Mouse (Mus musculus): ENCODE data around the gene Mov10l1. TPM values are rescaled to one million over a fixed set of nuclear protein-coding genes. Genes with fewer than 3 reads are reported as not detected.
A peak's percentile ranks its signal among the peaks of the same experiment; 100 is the strongest.

Mov10l1 gene
- total and polyA plus RNA-seq, 2 experiments from 2014 or later = 0.22 TPM; not detected in 1

DNA sequence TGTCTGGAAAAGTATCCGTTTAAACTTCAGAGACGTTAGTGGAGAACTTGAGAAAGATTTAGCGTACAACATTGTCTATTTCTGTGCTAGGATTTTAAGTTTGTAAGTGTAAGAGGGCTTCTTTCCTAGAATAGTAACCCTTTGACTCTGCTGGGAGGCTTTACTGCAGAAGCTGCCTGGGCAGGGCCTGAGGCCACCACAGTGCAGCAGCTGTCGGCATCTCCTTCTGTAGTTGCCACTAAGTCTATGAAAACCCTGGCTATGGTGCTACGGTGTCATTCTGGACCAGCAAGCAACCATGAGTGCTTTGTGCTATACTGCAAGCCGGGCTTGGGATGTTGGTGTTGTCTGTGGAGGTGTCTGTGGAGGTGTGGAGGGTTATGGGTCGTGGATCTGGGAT, 37.8 kb downstream of the Mov10l1 start:
- H3K4me1 ChIP-seq (ENCODE audit: insufficient read depth, low read length) = no peaks in the 10 kb centered on the region
- H3K9ac ChIP-seq (replicated peaks; ENCODE audit: low read length, poor library complexity, severe bottlenecking) = no peak overlapping the region
- TF ChIP-seq CTCF (IDR thresholded peaks at IDR 0.05) = no peak
- no peaks in the 10 kb centered on the region for H3K36me3 ChIP-seq (ENCODE audit: insufficient read depth, low read length)
- H3K4me3 ChIP-seq (ENCODE audit: low read depth, low read length) = no peak overlapping the region
- WGBS = 88% methylated on average over 7 of the region's 7 CpGs
- no peaks in the 10 kb centered on the region for H3K9me3 ChIP-seq (ENCODE audit: low read length)
- H3K27ac ChIP-seq (ENCODE audit: low read depth, low read length) = no peak overlapping the region
- ATAC-seq (ENCODE audit: low FRiP score) (no peak), DNase-seq (ENCODE audit: low spot score) (no peak)
- H3K4me2 ChIP-seq (ENCODE audit: low read depth, low read length, poor library complexity, severe bottlenecking) = no peak overlapping the region
- H3K27me3 ChIP-seq (ENCODE audit: insufficient read depth, low read length) = no peaks in the 10 kb centered on the region

DNA sequence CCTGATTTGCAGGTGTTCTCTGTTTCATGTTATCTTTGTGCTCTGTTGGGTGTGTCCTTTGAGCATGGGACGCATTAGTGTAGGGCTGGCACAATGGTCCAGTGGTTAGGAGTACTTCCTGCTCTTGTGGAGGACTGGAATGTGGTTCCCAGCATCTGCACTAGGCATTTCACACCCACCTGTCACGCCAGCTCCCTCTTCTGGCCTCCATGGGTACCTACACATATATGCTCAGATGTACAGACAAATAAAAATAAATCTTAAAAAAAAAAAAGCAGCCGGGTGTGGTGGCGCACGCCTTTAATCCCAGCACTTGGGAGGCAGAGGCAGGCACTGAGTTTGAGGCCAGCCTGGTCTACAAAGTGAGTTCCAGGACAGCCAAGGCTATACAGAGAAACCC, 61.7 kb downstream of the Mov10l1 start:
- WGBS = 74% methylated on average over 5 of the region's 5 CpGs
- 0 out of 2 replicates have a peak, but pooled peaks have one; percentile 4 for TF ChIP-seq CTCF (IDR thresholded peaks at IDR 0.05)
- Histone ChIP-seq H3K4me2 (ENCODE audit: low read depth, low read length, poor library complexity, severe bottlenecking) (no peak overlapping the region), H3K4me3 (ENCODE audit: low read depth, low read length) (no peak overlapping the region), H3K9ac (replicated peaks; ENCODE audit: low read length, poor library complexity, severe bottlenecking) (no peak overlapping the region), H3K36me3 (ENCODE audit: insufficient read depth, low read length) (no peaks in the 10 kb centered on the region), H3K27me3 (ENCODE audit: insufficient read depth, low read length) (no peaks in the 10 kb centered on the region), H3K9me3 (ENCODE audit: low read length) (no peaks in the 10 kb centered on the region), H3K4me1 (ENCODE audit: insufficient read depth, low read length) (no peaks in the 10 kb centered on the region), H3K27ac (ENCODE audit: low read depth, low read length) (no peak overlapping the region)
- ATAC-seq (ENCODE audit: low FRiP score) (no peak), DNase-seq (ENCODE audit: low spot score) (no peak)

DNA sequence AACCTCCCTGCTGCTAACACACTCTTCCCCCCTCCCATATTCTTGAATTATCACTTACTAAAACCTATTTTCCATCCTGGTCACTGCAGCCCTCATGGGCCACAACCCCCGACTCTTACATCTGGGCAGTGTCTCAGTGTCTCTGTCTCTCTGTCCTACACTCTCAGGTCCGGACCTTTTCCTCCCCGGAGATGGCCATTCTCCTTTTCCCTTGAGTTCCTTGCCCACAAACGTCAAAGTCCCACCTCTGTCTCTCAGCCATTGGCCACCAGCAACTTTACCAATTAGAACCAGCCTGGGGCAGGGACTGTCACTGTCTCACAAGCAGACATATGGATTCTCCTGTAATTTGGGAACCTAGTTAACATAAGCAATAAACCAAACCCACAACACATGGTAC, 63.6 kb downstream of the Mov10l1 start:
- Histone ChIP-seq H3K4me2 (ENCODE audit: low read depth, low read length, poor library complexity, severe bottlenecking) (no peak overlapping the region), H3K9me3 (ENCODE audit: low read length) (no peaks in the 10 kb centered on the region), H3K4me1 (ENCODE audit: insufficient read depth, low read length) (no peaks in the 10 kb centered on the region), H3K4me3 (ENCODE audit: low read depth, low read length) (no peak overlapping the region), H3K27ac (ENCODE audit: low read depth, low read length) (no peak overlapping the region), H3K36me3 (ENCODE audit: insufficient read depth, low read length) (no peaks in the 10 kb centered on the region), H3K9ac (replicated peaks; ENCODE audit: low read length, poor library complexity, severe bottlenecking) (no peak overlapping the region), H3K27me3 (ENCODE audit: insufficient read depth, low read length) (no peaks in the 10 kb centered on the region)
- WGBS = 82% methylated on average over 4 of the region's 4 CpGs
- DNase-seq (ENCODE audit: low spot score) (no peak), ATAC-seq (ENCODE audit: low FRiP score) (no peak)
- no peak for TF ChIP-seq CTCF (IDR thresholded peaks at IDR 0.05)

DNA sequence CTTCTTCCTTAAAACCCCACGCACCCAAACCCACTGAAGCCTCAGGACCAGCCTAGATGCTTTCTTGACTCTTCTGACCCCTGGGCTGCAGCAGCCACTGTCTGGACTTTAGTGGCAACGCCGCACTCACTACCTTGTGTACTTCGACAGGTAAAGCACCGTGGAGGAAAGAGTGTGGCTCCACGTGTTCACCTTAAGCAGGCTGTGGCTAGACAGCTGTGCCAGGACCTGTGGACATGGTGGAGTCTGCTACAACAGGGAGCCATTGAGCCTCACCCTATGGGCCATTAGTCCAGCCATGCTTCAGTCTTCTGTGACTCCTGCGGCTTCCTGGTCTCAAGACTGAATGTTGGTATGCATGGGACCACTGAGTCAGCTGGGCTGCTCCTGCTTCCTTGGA, 72.0 kb downstream of the Mov10l1 start:
- no peak for TF ChIP-seq CTCF (IDR thresholded peaks at IDR 0.05)
- H3K27me3 ChIP-seq (ENCODE audit: insufficient read depth, low read length) = no peaks in the 10 kb centered on the region
- H3K4me3 ChIP-seq (ENCODE audit: low read depth, low read length) = no peak overlapping the region
- no peaks in the 10 kb centered on the region for H3K9me3 ChIP-seq (ENCODE audit: low read length)
- 94% methylated on average over 7 of the region's 7 CpGs for WGBS
- no peaks in the 10 kb centered on the region for H3K4me1 ChIP-seq (ENCODE audit: insufficient read depth, low read length)
- H3K9ac ChIP-seq (replicated peaks; ENCODE audit: low read length, poor library complexity, severe bottlenecking) = no peak overlapping the region
- no peak for DNase-seq (ENCODE audit: low spot score)
- H3K4me2 ChIP-seq (ENCODE audit: low read depth, low read length, poor library complexity, severe bottlenecking) = no peak overlapping the region
- no peak overlapping the region for H3K27ac ChIP-seq (ENCODE audit: low read depth, low read length)
- no peaks in the 10 kb centered on the region for H3K36me3 ChIP-seq (ENCODE audit: insufficient read depth, low read length)
- no peak for ATAC-seq (ENCODE audit: low FRiP score)

- Histone ChIP-seq H3K36me3 (ENCODE audit: insufficient read depth, low read length) (no peaks in the 10 kb centered on the region), H3K27ac (ENCODE audit: low read depth, low read length) (peak overlapping the region; percentile 80), H3K9me3 (ENCODE audit: low read length) (no peaks in the 10 kb centered on the region), H3K4me2 (ENCODE audit: low read depth, low read length, poor library complexity, severe bottlenecking) (peak overlapping the region; percentile 80), H3K4me1 (ENCODE audit: insufficient read depth, low read length) (peaks cover 11% of the 10 kb centered on the region), H3K9ac (replicated peaks; ENCODE audit: low read length, poor library complexity, severe bottlenecking) (peak overlapping the region; percentile 87), H3K27me3 (ENCODE audit: insufficient read depth, low read length) (no peaks in the 10 kb centered on the region), H3K4me3 (ENCODE audit: low read depth, low read length) (peak overlapping the region; percentile 78)
- TF ChIP-seq CTCF (IDR thresholded peaks at IDR 0.05) = no peak
- no peak for ATAC-seq (ENCODE audit: low FRiP score)
- 23% methylated on average over 6 of the region's 6 CpGs for WGBS
- no peak for DNase-seq (ENCODE audit: low spot score)
Measured at GRCm38 (mm10) chr15:89058736-89059135, 76.0 kb downstream of the Mov10l1 start.

DNA sequence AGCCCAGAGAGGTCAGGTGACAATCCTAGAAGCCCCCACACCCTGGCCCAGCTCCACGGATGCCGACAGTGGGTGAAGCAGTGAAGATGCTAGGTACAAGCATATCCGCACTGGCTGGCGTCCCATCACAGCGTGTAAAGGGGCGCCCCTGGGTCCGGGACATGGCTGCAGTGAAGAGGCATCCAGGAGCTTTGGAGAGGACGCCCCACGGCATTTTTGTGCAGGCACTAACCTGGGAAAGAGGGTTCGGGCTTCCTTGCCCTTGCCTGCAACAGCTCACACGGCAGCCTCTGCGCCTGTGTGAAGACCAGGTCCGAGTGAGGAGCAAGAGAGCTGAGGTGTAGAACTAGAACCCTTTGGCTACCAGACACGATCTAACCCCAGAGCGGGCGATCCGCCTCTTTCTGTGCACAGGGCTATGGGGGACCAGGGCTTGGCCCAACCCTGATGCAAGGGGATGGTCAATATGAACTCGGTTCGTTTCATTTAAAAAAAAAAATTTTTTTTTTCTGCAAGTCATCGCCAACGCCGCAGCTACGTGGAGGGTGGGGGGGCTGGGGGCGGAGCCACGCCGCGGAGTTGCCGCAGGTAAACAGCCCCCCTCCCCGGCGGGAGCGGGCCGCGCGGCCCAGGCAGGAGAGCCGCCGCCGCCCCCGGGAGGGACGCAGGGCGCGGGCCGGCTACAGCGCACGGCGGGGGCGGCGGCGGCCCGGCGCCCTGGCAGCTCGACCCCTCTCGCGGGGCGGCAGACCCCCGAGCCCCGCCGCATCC, 76.6 kb downstream of the Mov10l1 start, which contains the start of gene Panx2:
TSS of gene Panx2 (plus strand) at position 574 of the 771 bp plus-strand sequence.
- Histone ChIP-seq H3K27me3 (ENCODE audit: insufficient read depth, low read length) (no peaks in the 10 kb centered on the region), H3K4me2 (ENCODE audit: low read depth, low read length, poor library complexity, severe bottlenecking) (peak within 1 kb of the TSS; percentile 80), H3K9me3 (ENCODE audit: low read length) (no peaks in the 10 kb centered on the region), H3K27ac (ENCODE audit: low read depth, low read length) (peak within 1 kb of the TSS; percentile 80), H3K36me3 (ENCODE audit: insufficient read depth, low read length) (no peaks in the 10 kb centered on the region), H3K4me3 (ENCODE audit: low read depth, low read length) (peak within 1 kb of the TSS; percentile 78), H3K9ac (replicated peaks; ENCODE audit: low read length, poor library complexity, severe bottlenecking) (peak within 1 kb of the TSS; percentile 87), H3K4me1 (ENCODE audit: insufficient read depth, low read length) (peaks cover 11% of the 10 kb centered on the region)
- 1% methylated on average over 41 of the region's 57 CpGs for WGBS
- DNase-seq (ENCODE audit: low spot score) (peak; percentile 51), ATAC-seq (ENCODE audit: low FRiP score) (peak; percentile 21; the same call in 1 of the 2 replicates)
- no peak for TF ChIP-seq CTCF (IDR thresholded peaks at IDR 0.05)

All from midbrain, postnatal 0 days (tissue).